Mouse (Mus musculus): ENCODE data around the gene Rab3ip. TPM values are rescaled to one million over a fixed set of nuclear protein-coding genes. Genes with fewer than 3 reads are reported as not detected.

Rab3ip gene
- 10 to 100 TPM; 41.7 to 50.6 TPM for total RNA-seq (2021)

- peak; percentile 85 to 91 for DNase-seq (ENCODE audit: low spot score in 2 of 2)
- intact Hi-C loops (cut with DNase I) = loop anchor here (10.0 kb wide), 1 partner anchor 275 kb away; the partner anchor contains the start of gene Yeats4
Measured at GRCm38 (mm10) chr10:116950009-116950769, at the start of gene Rab3ip. Rab3ip (minus strand) TSS chr10:116950769.

DNA sequence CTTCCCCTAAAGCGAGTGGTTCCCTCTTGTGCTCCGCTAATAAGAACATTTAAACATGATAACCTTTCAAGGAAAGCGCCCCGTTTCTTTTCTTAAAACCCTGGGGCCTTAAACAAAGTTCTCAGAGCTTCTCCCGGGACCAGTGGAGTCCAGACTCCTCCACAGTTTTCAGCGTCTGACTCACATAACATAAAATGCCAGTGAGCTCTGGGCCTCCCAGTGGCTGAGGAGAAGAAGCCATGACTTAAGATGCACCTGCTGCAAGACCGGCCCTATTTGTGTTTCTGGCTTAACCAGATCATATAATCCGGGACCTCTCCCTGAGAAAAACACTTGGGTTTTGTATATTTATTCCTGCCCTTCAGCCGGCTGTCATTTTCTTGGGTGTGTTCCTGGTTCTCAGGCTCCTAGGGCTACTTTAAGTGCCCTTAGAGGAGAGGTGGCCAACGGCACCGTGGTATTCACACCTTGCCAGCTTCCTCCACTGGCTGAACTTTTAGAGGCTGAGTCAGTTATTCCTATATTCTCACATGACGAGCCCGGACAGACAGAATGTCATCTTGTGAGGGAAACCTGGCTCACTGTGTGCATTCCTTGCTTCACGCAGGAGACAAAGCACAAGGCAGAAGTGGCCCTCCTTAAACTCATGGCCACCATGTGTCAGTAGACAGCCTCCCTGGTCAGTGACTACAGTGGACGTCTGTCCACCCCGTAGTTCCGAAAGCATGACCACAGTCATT lies 48.3 kb upstream of the Rab3ip start:
- no peak for DNase-seq (ENCODE audit: low spot score in 2 of 2)
- intact Hi-C loops (cut with DNase I) = no loop called here

- no peak for DNase-seq (ENCODE audit: low spot score in 2 of 2)
- intact Hi-C loops (cut with DNase I) = no loop called here
Measured at GRCm38 (mm10) chr10:116996236-116996600, 45.6 kb upstream of the Rab3ip start.

GRCm38 (mm10) chr10:116995584-116996235 lies 45.1 kb upstream of the Rab3ip start:
- DNase-seq (ENCODE audit: low spot score in 2 of 2) = no peak
- intact Hi-C loops (cut with DNase I) = no loop called here

GRCm38 (mm10) chr10:116995162-116995561 lies 44.6 kb upstream of the Rab3ip start:
- intact Hi-C loops (cut with DNase I) = no loop called here
- no peak for DNase-seq (ENCODE audit: low spot score in 2 of 2)

DNA sequence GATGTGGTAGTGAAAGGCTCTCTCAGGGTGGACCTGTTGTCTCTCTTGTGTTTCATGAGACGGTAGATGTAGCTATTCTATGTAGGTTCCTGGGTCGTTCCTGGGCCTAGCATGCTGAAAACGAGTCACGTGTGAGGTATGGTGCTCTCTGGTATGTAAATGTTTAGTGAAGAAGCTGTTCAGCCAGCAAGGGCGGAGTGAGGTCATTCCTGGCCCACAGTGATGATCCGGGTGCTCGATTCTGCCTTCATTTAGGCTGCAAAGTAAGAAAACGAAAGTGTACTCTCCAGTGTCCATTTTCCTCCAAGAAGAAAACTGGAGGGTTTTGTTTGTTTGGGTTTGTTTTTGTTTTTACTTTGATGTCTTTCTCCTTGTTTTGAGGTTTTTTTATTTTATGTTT lies 43.4 kb upstream of the Rab3ip start:
- DNase-seq (ENCODE audit: low spot score in 2 of 2) = no peak
- intact Hi-C loops (cut with DNase I) = no loop called here

DNA sequence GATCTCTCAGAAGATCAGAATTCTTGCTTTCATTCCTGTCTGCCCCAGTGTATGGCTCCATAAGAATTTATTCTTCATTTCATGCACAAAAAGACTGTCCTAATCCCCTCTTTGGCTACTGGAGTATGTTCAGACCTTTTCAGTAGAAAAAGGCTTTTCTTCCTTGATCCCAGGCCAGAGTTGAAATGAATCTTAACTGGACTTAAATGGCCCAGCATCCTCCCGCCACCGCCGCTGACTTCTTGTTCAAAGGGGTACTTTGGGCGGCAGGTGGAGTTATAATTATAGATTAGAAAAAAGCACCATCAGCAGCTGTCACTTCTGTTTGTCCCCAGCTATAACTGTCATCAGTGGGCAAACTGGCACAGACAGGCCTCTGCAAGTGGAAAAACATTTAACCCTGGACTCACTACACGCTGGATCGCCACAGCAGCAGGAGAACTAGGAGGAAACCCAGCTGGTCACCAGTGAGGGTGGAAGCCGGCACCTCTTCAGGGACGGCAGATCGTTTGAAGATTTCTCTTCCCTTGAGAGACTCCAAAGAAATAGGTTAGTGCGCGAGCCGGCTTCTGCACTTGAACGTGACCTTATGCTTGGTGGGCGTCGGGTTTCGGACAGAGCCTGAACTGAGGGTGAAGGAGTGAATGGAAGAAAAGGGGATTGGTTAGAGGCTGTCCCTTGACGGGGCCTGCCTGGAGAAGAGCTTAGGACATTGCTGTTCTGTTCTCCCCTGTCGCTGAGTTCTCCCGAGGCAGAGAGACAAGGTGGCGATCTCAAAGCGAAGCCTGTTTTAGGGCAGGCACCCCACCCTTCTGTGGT lies 35.9 kb upstream of the Rab3ip start, which contains the start of gene Best3:
TSS of gene Best3 (plus strand) at position 51 of the 819 bp plus-strand sequence.
- intact Hi-C loops (cut with DNase I) = no loop called here

DNA sequence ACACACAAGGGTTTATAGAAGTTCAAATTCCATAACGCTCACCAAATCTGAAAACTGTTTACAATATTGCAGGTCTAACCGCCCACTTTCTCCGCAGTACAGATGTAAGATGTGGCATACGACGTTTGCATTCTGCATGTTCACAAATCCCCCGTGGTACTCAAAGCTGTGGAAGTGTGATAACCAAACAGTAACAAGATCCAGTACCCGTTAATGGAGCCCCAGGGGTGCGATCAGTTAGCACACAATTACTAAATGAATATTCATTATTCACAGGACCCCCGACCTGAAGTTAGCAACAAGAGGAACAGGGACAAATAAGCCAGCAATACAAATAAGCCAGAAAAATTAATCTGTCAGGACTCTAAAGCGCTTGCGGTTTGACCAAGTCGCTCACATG lies 34.3 kb upstream of the Rab3ip start:
- intact Hi-C loops (cut with DNase I) = no loop called here
- no peak for DNase-seq (ENCODE audit: low spot score in 2 of 2)

More for the DNA sequence above, 35.9 kb upstream of the Rab3ip start, which contains the start of gene Best3:
- no peak for DNase-seq (ENCODE audit: low spot score in 2 of 2)

DNA sequence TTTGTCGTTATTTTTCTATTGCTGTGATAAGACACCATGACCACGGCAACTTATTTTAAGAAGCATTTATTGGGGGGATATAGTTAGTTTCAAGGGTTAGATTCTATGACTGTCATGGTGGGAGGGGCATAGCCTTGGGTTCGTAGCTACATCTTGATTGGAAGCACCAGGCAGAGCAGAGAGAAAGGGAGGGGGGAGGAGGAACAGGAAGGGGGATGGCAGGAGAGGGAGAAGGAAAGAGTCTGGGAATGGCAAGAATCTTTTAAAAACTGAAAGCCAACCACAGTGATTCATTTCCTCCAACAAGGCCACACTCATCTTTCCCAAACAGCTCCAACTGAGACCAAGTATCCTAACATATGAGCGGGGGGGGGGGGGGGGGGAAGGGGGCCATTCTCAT lies 32.0 kb upstream of the Rab3ip start:
- intact Hi-C loops (cut with DNase I) = no loop called here
- no peak for DNase-seq (ENCODE audit: low spot score in 2 of 2)

DNA sequence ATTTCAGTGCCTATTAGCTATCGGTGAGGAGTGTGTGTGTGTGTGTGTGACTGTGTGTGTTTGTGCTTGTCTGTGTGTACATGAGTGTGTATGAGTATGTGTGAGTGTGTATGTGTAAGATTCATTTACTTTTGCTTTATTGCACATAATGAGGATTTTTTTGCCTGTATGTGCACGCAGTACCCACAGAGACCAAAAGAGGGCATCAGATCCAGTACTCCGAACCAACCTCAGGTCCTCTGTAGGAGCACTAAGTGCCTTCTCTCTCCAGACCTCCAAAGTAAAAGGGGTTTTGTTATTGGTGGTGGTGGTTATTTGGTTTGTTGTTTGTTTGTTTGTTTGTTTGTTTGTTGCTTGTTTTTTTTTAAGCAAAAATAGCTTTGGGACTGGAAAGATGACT lies 30.3 kb upstream of the Rab3ip start:
- intact Hi-C loops (cut with DNase I) = no loop called here
- DNase-seq (ENCODE audit: low spot score in 2 of 2) = no peak

DNA sequence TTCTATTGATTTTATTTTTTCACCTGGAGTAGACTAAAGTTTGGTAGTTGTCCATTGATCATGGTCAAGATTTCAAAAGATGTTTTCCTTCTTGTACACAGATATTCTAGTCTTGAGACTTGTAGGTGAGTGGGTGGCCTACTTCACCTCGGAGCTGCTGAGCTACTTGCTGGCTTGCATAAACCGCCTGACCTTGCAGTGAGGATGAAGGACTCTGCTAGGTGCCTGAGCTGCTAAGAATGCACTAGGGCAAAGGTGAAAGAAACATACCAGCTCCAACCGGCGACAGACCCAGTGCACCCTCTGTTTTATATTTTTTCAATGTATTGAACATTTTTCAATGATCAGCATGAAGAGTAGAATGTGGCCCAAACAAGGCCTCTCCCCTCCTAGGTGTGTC lies 29.7 kb upstream of the Rab3ip start:
- intact Hi-C loops (cut with DNase I) = no loop called here
- DNase-seq (ENCODE audit: low spot score in 2 of 2) = no peak

- intact Hi-C loops (cut with DNase I) = no loop called here
- DNase-seq (ENCODE audit: low spot score in 2 of 2) = no peak
Measured at GRCm38 (mm10) chr10:116978841-116979240, 28.3 kb upstream of the Rab3ip start.

- intact Hi-C loops (cut with DNase I) = no loop called here
- DNase-seq (ENCODE audit: low spot score in 2 of 2) = no peak
Measured at GRCm38 (mm10) chr10:116977858-116978257, 27.3 kb upstream of the Rab3ip start.

DNA sequence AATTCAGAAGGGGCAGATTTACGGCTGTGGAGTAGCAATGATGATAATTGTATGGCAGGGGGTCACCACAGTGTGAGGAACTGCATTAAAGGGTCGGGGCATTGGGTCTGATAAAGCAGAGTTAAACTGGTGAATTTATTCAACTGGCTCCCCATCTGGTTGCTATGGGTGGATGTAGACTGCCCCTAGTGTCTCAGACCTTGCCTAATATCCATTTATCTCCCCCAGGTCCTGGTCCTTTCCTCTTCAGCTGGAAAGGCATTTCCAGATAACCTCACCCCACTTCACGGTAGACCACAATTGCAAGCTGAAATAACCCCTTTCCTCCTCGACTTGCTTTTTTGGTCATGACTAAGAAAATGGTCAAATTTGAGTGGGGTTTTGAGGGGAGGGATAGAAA lies 26.9 kb upstream of the Rab3ip start:
- no peak for DNase-seq (ENCODE audit: low spot score in 2 of 2)
- intact Hi-C loops (cut with DNase I) = no loop called here

DNA sequence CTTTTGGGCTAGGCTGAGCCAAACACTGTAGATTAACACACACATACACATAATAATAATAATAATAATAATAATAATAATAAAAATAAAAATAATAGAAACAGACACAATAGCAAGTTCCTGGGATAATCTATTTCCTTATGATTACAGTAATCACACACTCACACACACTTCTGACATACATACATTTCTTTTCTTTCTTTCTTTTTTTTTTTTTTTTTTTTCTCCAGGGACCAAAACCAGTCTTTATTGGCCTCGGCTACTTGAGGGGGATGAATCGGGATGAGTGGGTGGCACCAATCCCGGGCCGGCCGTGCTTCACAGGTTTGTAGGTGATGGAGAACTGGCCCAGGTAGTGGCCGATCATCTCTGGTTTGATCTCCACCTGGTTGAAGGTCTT lies 21.9 kb upstream of the Rab3ip start, which contains the start of gene Gm10271:
TSS of gene Gm10271 (minus strand) at position 101 of the 400 bp plus-strand sequence.
- intact Hi-C loops (cut with DNase I) = no loop called here
- no peak for DNase-seq (ENCODE audit: low spot score in 2 of 2)

DNA sequence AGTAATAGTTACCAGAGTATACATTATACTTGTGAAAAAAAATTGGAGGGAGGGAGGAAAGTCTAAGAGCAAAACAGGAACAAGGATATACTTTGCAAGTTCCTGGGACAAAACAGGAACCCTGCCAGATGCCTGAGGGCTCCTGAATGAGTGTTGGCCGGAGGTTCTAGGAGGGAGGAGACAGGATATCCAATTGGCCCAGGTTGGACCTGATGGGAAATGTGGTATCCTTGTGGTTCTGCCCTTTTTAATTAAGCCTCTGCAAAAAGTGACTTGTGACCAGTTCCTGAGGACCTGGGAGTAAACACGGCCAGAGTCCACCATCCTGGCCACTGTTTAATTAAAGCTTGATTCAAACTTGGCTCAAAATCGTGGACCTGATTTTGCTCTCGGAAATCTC lies 18.2 kb upstream of the Rab3ip start:
- intact Hi-C loops (cut with DNase I) = no loop called here
- DNase-seq (ENCODE audit: low spot score in 2 of 2) = no peak

DNA sequence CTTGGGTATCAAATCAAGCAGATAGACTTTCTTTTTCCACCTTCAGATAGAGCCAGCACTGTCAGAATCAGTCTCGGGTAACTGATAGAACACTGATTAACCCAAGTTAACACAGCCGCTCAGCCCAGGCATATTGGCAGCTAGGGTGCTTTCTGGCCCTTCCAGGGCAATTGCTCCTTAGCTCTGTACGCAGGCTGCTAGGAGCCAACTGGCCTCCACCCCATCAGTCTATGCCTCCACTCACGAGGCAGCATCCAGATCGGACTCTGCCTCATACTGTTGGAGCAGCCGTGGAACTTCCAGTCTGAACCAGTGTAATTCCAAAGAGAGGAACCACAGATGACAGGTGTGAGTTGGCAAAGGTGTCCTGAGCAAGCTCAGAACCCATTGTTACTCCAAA lies 15.5 kb upstream of the Rab3ip start:
- intact Hi-C loops (cut with DNase I) = no loop called here
- no peak for DNase-seq (ENCODE audit: low spot score in 2 of 2)

- intact Hi-C loops (cut with DNase I) = no loop called here
Measured at GRCm38 (mm10) chr10:116965297-116965696, 14.7 kb upstream of the Rab3ip start.

GRCm38 (mm10) chr10:116964571-116964970 lies 14.0 kb upstream of the Rab3ip start:
- no peak for DNase-seq (ENCODE audit: low spot score in 2 of 2)
- intact Hi-C loops (cut with DNase I) = no loop called here

More at GRCm38 (mm10) chr10:116965297-116965696, 14.7 kb upstream of the Rab3ip start:
- DNase-seq (ENCODE audit: low spot score in 2 of 2) = no peak

DNA sequence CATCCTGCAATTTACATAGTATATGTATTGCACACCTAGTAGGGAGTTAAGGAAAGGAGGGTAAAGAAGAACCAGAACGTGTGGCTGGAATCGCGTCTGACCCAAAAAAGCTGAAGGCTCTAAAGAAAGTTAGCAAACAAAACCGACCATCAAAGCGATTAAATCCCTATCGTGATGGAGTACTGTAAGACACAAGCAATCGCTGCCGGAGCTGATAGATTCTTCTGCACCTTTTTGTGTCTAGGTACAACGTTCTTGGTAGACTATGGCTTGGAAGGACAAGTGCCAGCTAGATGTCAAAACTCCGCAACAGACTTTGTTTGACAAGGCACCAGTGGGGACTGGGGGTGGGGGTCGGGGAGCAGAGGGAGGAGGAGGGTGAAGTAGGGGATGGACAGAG lies 13.5 kb upstream of the Rab3ip start:
- intact Hi-C loops (cut with DNase I) = no loop called here
- DNase-seq (ENCODE audit: low spot score in 2 of 2) = no peak

Measured in left cerebral cortex, postnatal 36 days (tissue).